Mouse (Mus musculus): ENCODE data around the gene Nid2.

Nid2 gene

GRCm38 (mm10) chr14:19751025-19751771, at the start of gene Nid2:
TSS of gene Nid2 (plus strand) at chr14:19751265.
- DNase-seq, result peak; percentile 11 to 14

GRCm38 (mm10) chr14:19701546-19701945, 49.5 kb upstream of the Nid2 start:
- no peak for DNase-seq

- peak; percentile 27 to 42 for DNase-seq
Observed at GRCm38 (mm10) chr14:19705649-19706048, 45.4 kb upstream of the Nid2 start.

GRCm38 (mm10) chr14:19706454-19706853, 44.6 kb upstream of the Nid2 start:
- no peak for DNase-seq

- no peak for DNase-seq
Observed at GRCm38 (mm10) chr14:19706997-19707396, 44.1 kb upstream of the Nid2 start.

- no peak for DNase-seq
Observed at GRCm38 (mm10) chr14:19707721-19708507, 43.2 kb upstream of the Nid2 start.

- DNase-seq, result no peak
Observed at GRCm38 (mm10) chr14:19709161-19709560, 41.9 kb upstream of the Nid2 start.

- no peak for DNase-seq
Observed at GRCm38 (mm10) chr14:19711771-19712170, 39.3 kb upstream of the Nid2 start.

GRCm38 (mm10) chr14:19713067-19713466, 38.0 kb upstream of the Nid2 start:
- DNase-seq, result no peak

GRCm38 (mm10) chr14:19719077-19719476, 32.0 kb upstream of the Nid2 start:
- DNase-seq, result no peak

GRCm38 (mm10) chr14:19720044-19720611, 30.9 kb upstream of the Nid2 start:
- no peak for DNase-seq

GRCm38 (mm10) chr14:19728278-19728677, 22.8 kb upstream of the Nid2 start:
- DNase-seq, result no peak

GRCm38 (mm10) chr14:19728737-19729136, 22.3 kb upstream of the Nid2 start:
- no peak for DNase-seq

GRCm38 (mm10) chr14:19732097-19732496, 19.0 kb upstream of the Nid2 start:
- no peak for DNase-seq

- no peak for DNase-seq
Observed at GRCm38 (mm10) chr14:19733490-19734282, 17.4 kb upstream of the Nid2 start.

- DNase-seq, result no peak
Observed at GRCm38 (mm10) chr14:19735303-19735702, 15.8 kb upstream of the Nid2 start.

- no peak for DNase-seq
Observed at GRCm38 (mm10) chr14:19737568-19737967, 13.5 kb upstream of the Nid2 start.

GRCm38 (mm10) chr14:19738094-19738843, 12.8 kb upstream of the Nid2 start:
- DNase-seq, result no peak

GRCm38 (mm10) chr14:19739416-19740146, 11.5 kb upstream of the Nid2 start:
- no peak for DNase-seq

GRCm38 (mm10) chr14:19740147-19740738, 10.8 kb upstream of the Nid2 start:
- no peak for DNase-seq

GRCm38 (mm10) chr14:19744876-19745275, 6.2 kb upstream of the Nid2 start:
- no peak for DNase-seq
